Mouse (Mus musculus) B cell, adult 62 days (primary cell): Measurements from ENCODE around the gene Olfr224. TPM values are rescaled to one million over a fixed set of nuclear protein-coding genes. Genes with fewer than 3 reads are reported as not detected.

ENCODE experiments used
- total RNA-seq: library from RNA; stranded (reverse); gene quantifications from 4 replicates; pipeline ENCODE4 v1.2.4, GENCODE M21; 2023

The Olfr224 gene
- total RNA-seq = not detected in 4 replicates

GRCm38 (mm10) chr11:58570405-58570804 lies at the start of gene Olfr224:
Gene Olfr224 (minus strand): TSS chr11:58570553.

GRCm38 (mm10) chr11:58615975-58616374 lies 45.6 kb upstream of the Olfr224 start, which contains the start of gene 2210407C18Rik:
Gene 2210407C18Rik (minus strand): TSS chr11:58616075.

DNA sequence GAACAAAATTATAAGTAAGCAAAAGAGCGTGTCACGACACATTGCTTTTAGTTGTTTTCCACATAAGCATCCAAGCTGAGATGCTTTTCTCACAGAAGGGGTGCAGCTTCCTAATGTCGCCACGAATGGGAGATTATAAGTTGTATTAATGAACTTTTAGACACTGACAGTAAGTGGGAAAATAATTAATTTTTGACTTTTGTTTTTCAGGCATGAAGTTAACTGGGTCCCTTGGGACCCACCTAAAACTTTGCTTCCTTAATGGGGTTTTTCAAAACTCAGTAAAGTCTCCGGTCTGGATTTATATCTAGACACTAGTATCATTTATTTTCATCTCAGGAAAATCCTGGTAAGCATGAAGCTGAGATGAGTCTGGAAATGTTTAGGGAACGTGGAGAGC lies 24.5 kb upstream of the Olfr224 start, which contains the start of gene Olfr324:
Gene Olfr324, plus strand, starts transcription at position 301 of the 400 bp plus-strand sequence.

DNA sequence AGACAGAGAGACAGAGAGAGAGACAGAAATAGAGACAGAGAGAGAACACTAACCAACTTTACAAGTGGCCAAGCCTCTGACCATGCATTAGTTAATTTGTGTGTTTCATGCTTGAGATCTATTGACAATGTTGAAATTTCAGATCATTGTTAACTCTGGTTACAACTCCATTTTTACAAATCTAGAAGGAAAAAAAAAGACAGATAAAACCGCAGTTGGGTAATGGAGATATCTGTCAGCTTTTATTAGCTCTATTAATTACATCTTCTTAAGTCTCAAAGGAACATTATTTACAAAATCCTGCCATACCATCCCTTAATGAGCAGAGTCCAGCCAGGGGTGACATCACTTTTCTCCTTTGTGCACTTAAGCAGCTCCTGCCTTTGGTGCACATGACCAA lies 7.1 kb upstream of the Olfr224 start, which contains the start of gene Olfr325:
Gene Olfr325, plus strand, starts transcription at position 301 of the 400 bp plus-strand sequence.

DNA sequence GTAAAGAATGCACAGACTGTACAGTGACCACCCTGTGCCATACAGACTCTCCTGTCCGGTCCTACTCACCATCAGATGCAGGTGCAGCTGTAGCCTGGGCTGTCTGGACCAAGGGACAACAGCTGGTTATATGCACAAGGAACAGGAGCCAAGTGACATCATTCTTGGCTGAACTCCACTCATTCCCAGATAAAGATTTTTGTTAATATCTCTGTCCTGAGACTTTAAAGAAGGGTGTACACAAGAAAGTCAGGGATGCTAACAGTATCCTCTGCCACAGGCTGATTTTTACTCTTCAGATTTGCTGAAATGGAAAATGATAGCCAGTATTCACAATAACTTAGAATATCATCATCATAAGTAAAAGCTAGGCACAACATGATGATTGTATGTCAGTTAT lies 14.8 kb downstream of the Olfr224 start, which contains the start of gene Olfr328:
Gene Olfr328, minus strand, starts transcription at position 101 of the 400 bp plus-strand sequence.

GRCm38 (mm10) chr11:58546322-58546721 lies 24.0 kb downstream of the Olfr224 start, which contains the start of gene Olfr329-ps:
Gene Olfr329-ps (minus strand): TSS chr11:58546422.

GRCm38 (mm10) chr11:58534736-58535135 lies 35.6 kb downstream of the Olfr224 start, which contains the start of gene Olfr330:
Gene Olfr330 (minus strand): TSS chr11:58534836.

Other genes starting within 250 kb of the Olfr224 start
- gene Zfp672, start 240.2 kb downstream of the Olfr224 start, total RNA-seq = 30.6 to 35.1 TPM (median 33.0 TPM) in 4 replicates
- gene Sh3bp5l, start 239.8 kb downstream of the Olfr224 start, total RNA-seq = 21.8 to 27.3 TPM (median 23.7 TPM) in 4 replicates
- not detected in 4 replicates for gene Lypd8, start 191.5 kb downstream of the Olfr224 start, total RNA-seq
- gene 1810065E05Rik, start 149.4 kb downstream of the Olfr224 start, total RNA-seq = not detected in 4 replicates
- gene Gm12253, start 138.0 kb downstream of the Olfr224 start, total RNA-seq = not detected in 4 replicates
- not detected in 4 replicates for gene Lypd9, start 117.6 kb downstream of the Olfr224 start, total RNA-seq
- not detected in 4 replicates for gene Olfr30, start 108.3 kb downstream of the Olfr224 start, total RNA-seq
- gene Olfr332, start 78.0 kb downstream of the Olfr224 start, total RNA-seq = not detected in 4 replicates
- not detected in 4 replicates for gene Olfr331, start 68.0 kb downstream of the Olfr224 start, total RNA-seq
- gene Olfr330, start 35.7 kb downstream of the Olfr224 start, total RNA-seq = not detected in 4 replicates
- not detected in 4 replicates for gene Olfr329-ps, start 24.1 kb downstream of the Olfr224 start, total RNA-seq
- gene Olfr328, start 14.9 kb downstream of the Olfr224 start, total RNA-seq = 0.18 to 0.48 TPM (median 0.25 TPM) in 4 replicates
- gene Olfr325, start 7.2 kb upstream of the Olfr224 start, total RNA-seq = not detected in 4 replicates
- gene Olfr324, start 24.6 kb upstream of the Olfr224 start, total RNA-seq = not detected in 4 replicates
- gene 2210407C18Rik, start 45.5 kb upstream of the Olfr224 start, total RNA-seq = not detected in 4 replicates
- gene Olfr323, start 59.9 kb upstream of the Olfr224 start, total RNA-seq = not detected in 4 replicates
- not detected in 4 replicates for gene Trim58, start 69.9 kb upstream of the Olfr224 start, total RNA-seq
- not detected in 4 replicates for gene Olfr322, start 88.2 kb upstream of the Olfr224 start, total RNA-seq
- not detected in 4 replicates for gene Olfr320, start 110.5 kb upstream of the Olfr224 start, total RNA-seq
- not detected in 4 replicates for gene Olfr319, start 128.6 kb upstream of the Olfr224 start, total RNA-seq
- 0.41 to 1.1 TPM (median 0.60 TPM) in 4 replicates for gene Olfr318, start 153.5 kb upstream of the Olfr224 start, total RNA-seq
- gene Olfr317, start 168.7 kb upstream of the Olfr224 start, total RNA-seq = not detected in 4 replicates
- not detected in 4 replicates for gene Olfr316, start 182.2 kb upstream of the Olfr224 start, total RNA-seq
- gene Olfr315, start 202.6 kb upstream of the Olfr224 start, total RNA-seq = not detected in 4 replicates
- 0.20 TPM in 1 of 4 replicates, not detected in the others for gene Olfr314, start 212.4 kb upstream of the Olfr224 start, total RNA-seq
- gene Fam183b, start 231.4 kb upstream of the Olfr224 start, total RNA-seq = not detected in 4 replicates
- not detected in 4 replicates for gene Olfr313, start 244.4 kb upstream of the Olfr224 start, total RNA-seq